Mouse (Mus musculus): ENCODE results near the gene Lyrm7.
"Not testable (repeated sequence)": the region's sequence is repeated elsewhere in the genome, so short reads cannot be mapped to it uniquely, and the experiment has no call there.

Lyrm7 gene

GRCm38 (mm10) chr11:54879922-54880321 lies 19.2 kb upstream of the Lyrm7 start:
- DNase-seq = no peak

GRCm38 (mm10) chr11:54879434-54879833 lies 18.7 kb upstream of the Lyrm7 start:
- DNase-seq = no peak

- no peak for DNase-seq
Measured at GRCm38 (mm10) chr11:54878893-54879292, 18.2 kb upstream of the Lyrm7 start.

- no peak for DNase-seq
Measured at GRCm38 (mm10) chr11:54876031-54876430, 15.3 kb upstream of the Lyrm7 start.

- DNase-seq = no peak
Measured at GRCm38 (mm10) chr11:54871831-54872537, 11.3 kb upstream of the Lyrm7 start.

GRCm38 (mm10) chr11:54869318-54869717 lies 8.6 kb upstream of the Lyrm7 start:
- DNase-seq = no peak

GRCm38 (mm10) chr11:54868445-54868844 lies 7.7 kb upstream of the Lyrm7 start:
- DNase-seq = no peak

GRCm38 (mm10) chr11:54867903-54868434 lies 7.3 kb upstream of the Lyrm7 start:
- no peak for DNase-seq

- DNase-seq = no peak
Measured at GRCm38 (mm10) chr11:54867049-54867385, 6.3 kb upstream of the Lyrm7 start.

- peak; percentile 97 for DNase-seq
Measured at GRCm38 (mm10) chr11:54866119-54867048, 5.7 kb upstream of the Lyrm7 start, which contains the start of gene Hint1. TSS of gene Hint1 (plus strand) at chr11:54866383.

GRCm38 (mm10) chr11:54865330-54866085 lies 4.8 kb upstream of the Lyrm7 start:
- no peak for DNase-seq

- peak; percentile 62 for DNase-seq
Measured at GRCm38 (mm10) chr11:54862621-54863520, 2.2 kb upstream of the Lyrm7 start.

- DNase-seq = no peak
Measured at GRCm38 (mm10) chr11:54861471-54862420, 1.0 kb upstream of the Lyrm7 start.

- no peak for DNase-seq
Measured at GRCm38 (mm10) chr11:54859322-54860165, 1.2 kb downstream of the Lyrm7 start.

GRCm38 (mm10) chr11:54858880-54859279 lies 1.8 kb downstream of the Lyrm7 start:
- DNase-seq = not testable (repeated sequence)

- no peak for DNase-seq
Measured at GRCm38 (mm10) chr11:54851656-54852055, 9.1 kb downstream of the Lyrm7 start.

- DNase-seq = no peak
Measured at GRCm38 (mm10) chr11:54849961-54850758, 10.6 kb downstream of the Lyrm7 start.
